Mouse (Mus musculus): ENCODE results near the gene Lmcd1.

- TF ChIP-seq POLR2A (IDR thresholded peaks at IDR 0.05; ENCODE audit: low read depth, low read length) (no peak), ZKSCAN1 (IDR thresholded peaks at IDR 0.05; ENCODE audit: borderline replicate concordance, low read depth, low read length) (no peak), UBTF (IDR thresholded peaks at IDR 0.05; ENCODE audit: low read depth, low read length) (no peak)
Observed at GRCm38 (mm10) chr6:112362349-112362958, 88.9 kb downstream of the Lmcd1 start.
